8 mouse cellular contexts compared by ENCODE assay signal in the genomic region with DNA sequence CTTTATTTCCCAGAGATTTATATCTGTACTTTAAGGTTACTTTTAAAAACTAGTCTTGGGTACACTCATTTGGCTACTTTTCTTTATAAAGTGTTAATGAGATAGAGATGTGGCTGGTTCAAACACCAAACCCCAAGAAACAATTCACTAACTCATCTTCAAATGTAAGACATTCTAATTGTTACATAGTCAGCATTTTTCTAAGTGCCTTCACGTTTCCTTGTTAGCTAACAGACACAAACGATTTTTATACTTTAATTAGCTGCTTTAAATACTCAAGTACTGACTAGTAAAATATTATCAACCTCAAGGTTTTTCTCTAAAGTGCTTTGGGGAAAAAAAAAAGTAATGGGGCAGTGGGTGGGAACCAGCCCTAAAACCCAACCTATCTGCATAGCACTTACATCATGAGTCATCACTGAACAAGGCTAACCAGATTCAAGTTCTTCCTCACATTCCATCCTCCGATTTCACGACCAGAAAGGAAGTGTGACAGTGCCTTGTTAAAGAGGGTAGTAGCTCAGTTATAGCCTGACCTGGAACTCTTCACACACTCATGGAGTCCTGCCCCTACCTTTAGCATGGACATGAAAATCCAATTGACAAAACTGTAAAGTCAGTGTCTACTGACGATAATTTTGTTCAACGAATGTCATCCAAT. TPM values are rescaled to one million over a fixed set of nuclear protein-coding genes. Genes with fewer than 3 reads are reported as not detected.
A peak's percentile ranks its signal among the peaks of the same experiment; 100 is the strongest.
DNase-seq lines count a peak whose midpoint lies in the region; ATAC-seq and TF ChIP-seq lines count a peak whose summit lies in the region.

No protein-coding gene starts in this region.

- H3K79me2 ChIP-seq in MEL (ENCODE audit: control insufficient read depth, insufficient read depth, low read length, poor library complexity), result peaks cover 29% of the 10 kb centered on the region

- peak overlapping the region; percentile 85 for H3K27ac ChIP-seq in MEL (ENCODE audit: control insufficient read depth, low read depth, low read length)

- DNase-seq in kidney, adult 18-20 months, result peak; percentile 41
- no peak for DNase-seq in kidney, adult 8-10 months
- peak; percentile 92 for DNase-seq in MEL (ENCODE audit: low read depth, low spot score)
- peak; percentile 42 for DNase-seq in fibroblast of lung, adult 2 months (ENCODE audit: low read depth)
- DNase-seq in layer of hippocampus, postnatal 14 days (ENCODE audit: low spot score in 2 of 2), result no peak

- ATAC-seq in inflammation-experienced regulatory T-cells, adult 6 months, result peak; percentile 37
- no peak for ATAC-seq in megakaryocyte-erythroid progenitor cell, adult 5-6 weeks (replicated peaks; ENCODE audit: low FRiP score, low TSS enrichment, poor library complexity, severe bottlenecking)

- peak overlapping the region; percentile 94 for H3K9ac ChIP-seq in MEL (ENCODE audit: control insufficient read depth, low read depth, low read length, poor library complexity, severe bottlenecking)

- H3K27me3 ChIP-seq in MEL (ENCODE audit: control insufficient read depth in 1 of 2, insufficient read depth in 2 of 2, low read length in 2 of 2), result no peaks in the 10 kb centered on the region
- no peaks in the 10 kb centered on the region for H3K27me3 ChIP-seq in megakaryocyte, embryonic 14.5 days (replicated peaks)

- peaks cover 34 to 38% of the 10 kb centered on the region in 2 experiments for H3K36me3 ChIP-seq in MEL (ENCODE audit: control insufficient read depth in 1 of 2, insufficient read depth in 2 of 2, low read length in 2 of 2)
- H3K36me3 ChIP-seq in megakaryocyte, embryonic 14.5 days (replicated peaks; ENCODE audit: low read length), result peaks cover 41% of the 10 kb centered on the region

- H3K9me3 ChIP-seq in MEL (replicated peaks; ENCODE audit: insufficient read depth, low read length), result no peaks in the 10 kb centered on the region
- H3K9me3 ChIP-seq in megakaryocyte, embryonic 14.5 days, result 0 out of 2 replicates have a peak, but pooled peaks cover 3% of the 10 kb centered on the region

- H3K4me3 ChIP-seq in MEL (ENCODE audit: control insufficient read depth in 1 of 2, insufficient read depth in 1 of 2, low read depth in 2 of 2, low read length in 2 of 2), result peak overlapping the region; percentile 87 to 91
- H3K4me3 ChIP-seq in megakaryocyte, embryonic 14.5 days (replicated peaks), result peak overlapping the region; percentile 95

- no peak for TF ChIP-seq CTCF in MEL (IDR thresholded peaks at IDR 0.05 in 2 of 3, conservative IDR thresholded peaks at IDR 0.05 in 1 of 3; ENCODE audit: control insufficient read depth in 1 of 3, insufficient read depth in 1 of 3, low read depth in 2 of 3, low read length in 3 of 3, poor library complexity in 1 of 3, severe bottlenecking in 1 of 3)

- TF ChIP-seq EP300 in MEL (IDR thresholded peaks at IDR 0.05; ENCODE audit: low read depth in 1 of 2, low read length in 2 of 2), result peak; percentile 37 to 38; a peak in 3 of 4 replicates

- no peak for TF ChIP-seq RAD21 in MEL (IDR thresholded peaks at IDR 0.05; ENCODE audit: low read depth, low read length)

- H3K4me1 ChIP-seq in MEL (ENCODE audit: control insufficient read depth in 1 of 2, insufficient read depth in 2 of 2, low read length in 2 of 2), result peaks cover 12 to 14% of the 10 kb centered on the region in 2 experiments
- peaks cover 41% of the 10 kb centered on the region for H3K4me1 ChIP-seq in megakaryocyte, embryonic 14.5 days

- peak in 1 of 2 experiments; percentile 62; a peak in 2 of 4 replicates for TF ChIP-seq POLR2A in MEL (IDR thresholded peaks at IDR 0.05; ENCODE audit: control insufficient read depth in 1 of 2, insufficient read depth in 1 of 2, low read depth in 1 of 2, low read length in 2 of 2, poor library complexity in 1 of 2)

TF ChIP-seq in MEL, 35 proteins besides CTCF, POLR2A, EP300 and RAD21:
- TF ChIP-seq ETS1 (IDR thresholded peaks at IDR 0.05; ENCODE audit: low read depth, low read length), result peak; percentile 41
- TF ChIP-seq ZMIZ1 (IDR thresholded peaks at IDR 0.05; ENCODE audit: low read depth, low read length), result no peak
- no peak for TF ChIP-seq POLR2AphosphoS2 (IDR thresholded peaks at IDR 0.05; ENCODE audit: low read length)
- TF ChIP-seq ZC3H11A (IDR thresholded peaks at IDR 0.05; ENCODE audit: low read depth, low read length), result no peak
- TF ChIP-seq TBP (IDR thresholded peaks at IDR 0.05; ENCODE audit: low read depth, low read length), result peak; percentile 78
- TF ChIP-seq USF2 (IDR thresholded peaks at IDR 0.05; ENCODE audit: borderline replicate concordance in 1 of 2, insufficient read depth in 1 of 2, low read depth in 1 of 2, low read length in 2 of 2), result no peak
- no peak for TF ChIP-seq E2F4 (IDR thresholded peaks at IDR 0.05; ENCODE audit: borderline replicate concordance, low read depth, low read length)
- peak; percentile 27; the same call in 1 of the 2 replicates for TF ChIP-seq MYC (IDR thresholded peaks at IDR 0.05; ENCODE audit: low read depth, low read length)
- peak; percentile 90; the same call in 1 of the 2 replicates for TF ChIP-seq MAFK (IDR thresholded peaks at IDR 0.05; ENCODE audit: borderline replicate concordance, low read depth, low read length)
- peak; percentile 27; the same call in 1 of the 2 replicates for TF ChIP-seq MAX (IDR thresholded peaks at IDR 0.05; ENCODE audit: low read length)
- peak; percentile 94 for TF ChIP-seq ZNF384 (IDR thresholded peaks at IDR 0.05; ENCODE audit: low read depth, low read length)
- no peak for TF ChIP-seq ZKSCAN1 (IDR thresholded peaks at IDR 0.05; ENCODE audit: low read depth, low read length)
- TF ChIP-seq CHD2 (IDR thresholded peaks at IDR 0.05; ENCODE audit: low read length), result no peak
- TF ChIP-seq UBTF (IDR thresholded peaks at IDR 0.05; ENCODE audit: borderline replicate concordance, insufficient read depth, low read depth, low read length), result no peak
- TF ChIP-seq MEF2A (IDR thresholded peaks at IDR 0.05; ENCODE audit: extremely low read depth, insufficient replicate concordance, low read depth, low read length, poor library complexity, severe bottlenecking), result no peak
- no peak for TF ChIP-seq USF1 (IDR thresholded peaks at IDR 0.05; ENCODE audit: low read depth, low read length)
- no peak for TF ChIP-seq TAL1 (IDR thresholded peaks at IDR 0.05; ENCODE audit: low read length)
- peak; percentile 63 for TF ChIP-seq SIN3A (IDR thresholded peaks at IDR 0.05; ENCODE audit: low read length)
- TF ChIP-seq POLR2AphosphoS5 (IDR thresholded peaks at IDR 0.05; ENCODE audit: borderline replicate concordance, low read depth, low read length), result no peak
- TF ChIP-seq NRF1 (IDR thresholded peaks at IDR 0.05; ENCODE audit: insufficient read depth, low read depth, low read length, poor library complexity, severe bottlenecking), result no peak
- TF ChIP-seq HCFC1 (IDR thresholded peaks at IDR 0.05; ENCODE audit: low read depth, low read length), result no peak; the same call in 1 of the 2 replicates
- TF ChIP-seq TCF12 (IDR thresholded peaks at IDR 0.05; ENCODE audit: low read depth, low read length), result no peak; the same call in 1 of the 2 replicates
- TF ChIP-seq GATA1 (IDR thresholded peaks at IDR 0.05; ENCODE audit: low read depth, low read length), result peak; percentile 25; the same call in 1 of the 2 replicates
- TF ChIP-seq NELFE (IDR thresholded peaks at IDR 0.05; ENCODE audit: low read depth, low read length), result peak; percentile 30; the same call in 1 of the 2 replicates
- TF ChIP-seq JUND (IDR thresholded peaks at IDR 0.05; ENCODE audit: low read depth, low read length), result peak; percentile 86; the same call in 1 of the 2 replicates
- TF ChIP-seq MXI1 (IDR thresholded peaks at IDR 0.05; ENCODE audit: low read depth, low read length), result peak; percentile 50; the same call in 1 of the 2 replicates
- TF ChIP-seq MYB (IDR thresholded peaks at IDR 0.05; ENCODE audit: low read depth, low read length), result no peak
- no peak for TF ChIP-seq SMC3 (IDR thresholded peaks at IDR 0.05; ENCODE audit: low read depth, low read length)
- TF ChIP-seq GABPA (IDR thresholded peaks at IDR 0.05; ENCODE audit: low read depth, low read length), result no peak
- TF ChIP-seq KAT2A (conservative IDR thresholded peaks at IDR 0.05; ENCODE audit: low read depth, low read length), result no peak
- TF ChIP-seq RCOR1 (IDR thresholded peaks at IDR 0.05; ENCODE audit: low read depth, low read length), result peak; percentile 38; the same call in 1 of the 2 replicates
- TF ChIP-seq ELF1 (IDR thresholded peaks at IDR 0.05; ENCODE audit: low read depth, low read length), result no peak; the same call in 1 of the 2 replicates
- TF ChIP-seq BHLHE40 (IDR thresholded peaks at IDR 0.05; ENCODE audit: borderline replicate concordance, low read depth, low read length), result no peak
- 0 out of 2 replicates have a peak, but pooled peaks have one; percentile 8 for TF ChIP-seq CHD1 (IDR thresholded peaks at IDR 0.05; ENCODE audit: low read depth, low read length)
- no peak for TF ChIP-seq MAZ (IDR thresholded peaks at IDR 0.05; ENCODE audit: low read depth, low read length)

RNA-seq across cellular contexts. Expression of a gene that starts 1.5 kb away (rescaled TPM):
- total RNA-seq in MEL (2012; rRNA removed), result 48.8 and 56.2 TPM in 2 replicates
- polyA plus RNA-seq in MEL (2012; ENCODE audit: insufficient read depth in 1 of 2, insufficient read length in 2 of 2, low read depth in 1 of 2, low replicate concordance in 2 of 2, missing spikeins in 1 of 2), result 10 to 100 TPM; 57.0 to 90.9 TPM
- polyA plus RNA-seq in inflammation-experienced regulatory T-cells, adult 6 months (2017; shearing (Covaris generic)), result 100 to 1,000 TPM in 1 of 3 experiments, 10 to 100 TPM in 2; 76.6 to 101 (median 89.4) TPM
- 41.4 and 63.4 TPM in 2 replicates for polyA plus RNA-seq in megakaryocyte, embryonic 14.5 days (2012; ENCODE audit: insufficient read depth, low replicate concordance)
- 10 to 100 TPM; 68.9 to 83.3 TPM for total RNA-seq in layer of hippocampus, postnatal 14 days (2021)
- total RNA-seq in megakaryocyte-erythroid progenitor cell, adult 5-6 weeks (2014; fragmentation: Nextera tagmentation), result 45.0 and 45.9 TPM in 2 replicates
- 45.1 and 57.4 TPM in 2 replicates for total RNA-seq in megakaryocyte-erythroid progenitor cell, adult 5-6 weeks (2017)

RNA-seq across cellular contexts. Expression of a gene that starts 43.7 kb away (rescaled TPM):
- not detected in 2 replicates for total RNA-seq in MEL (2012; rRNA removed)
- not detected for polyA plus RNA-seq in MEL (2012; ENCODE audit: insufficient read depth in 1 of 2, insufficient read length in 2 of 2, low read depth in 1 of 2, low replicate concordance in 2 of 2, missing spikeins in 1 of 2)
- not detected for polyA plus RNA-seq in inflammation-experienced regulatory T-cells, adult 6 months (2017; shearing (Covaris generic))
- polyA plus RNA-seq in megakaryocyte, embryonic 14.5 days (2012; ENCODE audit: insufficient read depth, low replicate concordance), result not detected in 2 replicates
- under 1 TPM; 0.57 to 0.81 TPM for total RNA-seq in layer of hippocampus, postnatal 14 days (2021)
- total RNA-seq in megakaryocyte-erythroid progenitor cell, adult 5-6 weeks (2014; fragmentation: Nextera tagmentation), result not detected in 2 replicates
- total RNA-seq in megakaryocyte-erythroid progenitor cell, adult 5-6 weeks (2017), result not detected in 2 replicates

Comparison
In these comparisons a context has a peak if more than half of its experiments do, and no peak if none do; other contexts are left out.
1. DNase-seq: peak in kidney, adult 18-20 months (single experiment), MEL (single experiment) and fibroblast of lung, adult 2 months (single experiment); none in kidney, adult 8-10 months (0 of 2) and layer of hippocampus, postnatal 14 days (0 of 2).